In genomic region chr13:104172498-104172897, GRCm38 (mm10) we compare ENCODE assay signal across 14 mouse cellular contexts.
"Had no signal": no experiment of that assay in that cellular context is flagged by ENCODE, and none has a peak within 500 bp of the region (broad histone marks: within the 10 kb centered on the region; RNA-seq: fewer than 3 reads in every experiment).

No protein-coding gene starts in this region.

- H3K4me2 ChIP-seq: lung, embryonic 14.5 days; midbrain, embryonic 11.5 days; midbrain, embryonic 13.5 days; midbrain, embryonic 15.5 days; neural tube, embryonic 12.5 days; stomach, embryonic 15.5 days had no signal

- H3K4me1 ChIP-seq: stomach, embryonic 15.5 days had no signal

- H3K27me3 ChIP-seq: midbrain, embryonic 13.5 days; midbrain, embryonic 15.5 days; neural tube, embryonic 12.5 days; stomach, embryonic 15.5 days had no signal

- H3K9me3 ChIP-seq: midbrain, embryonic 13.5 days; midbrain, embryonic 15.5 days; stomach, embryonic 15.5 days had no signal

- DNase-seq: lung, adult 18-20 months; lung, embryonic 14.5 days; lung, postnatal 10 days; lung, postnatal 4 days; right cerebral cortex, postnatal 14 days; thymus, adult 2 months; thymus, postnatal 25 days; thymus, postnatal 4 days had no signal

- H3K9ac ChIP-seq: lung, embryonic 14.5 days; midbrain, embryonic 13.5 days; midbrain, embryonic 15.5 days; neural tube, embryonic 12.5 days; stomach, embryonic 15.5 days had no signal

- H3K4me3 ChIP-seq: midbrain, embryonic 13.5 days; midbrain, embryonic 15.5 days; neural tube, embryonic 12.5 days; stomach, embryonic 15.5 days had no signal

- ATAC-seq: midbrain, embryonic 13.5 days; midbrain, embryonic 15.5 days had no signal

- H3K27ac ChIP-seq: midbrain, embryonic 13.5 days; midbrain, embryonic 15.5 days; neural tube, embryonic 12.5 days; stomach, embryonic 15.5 days; stomach, postnatal 0 days had no signal
